Mouse (Mus musculus) left cerebral cortex, adult 8-10 months (tissue): ENCODE measurements around the gene Mmaa. TPM values are rescaled to one million over a fixed set of nuclear protein-coding genes. Genes with fewer than 3 reads are reported as not detected.

ENCODE experiments used
- DNase-seq, 2 experiments: peaks; one replicate each; pipeline ENCODE4 v3.0.0; 2022; ENCODE audit warnings: low spot score in 2 of 2
- total RNA-seq, 4 experiments: library from RNA; stranded (reverse); gene quantifications; 2 replicates each; pipeline ENCODE4 v1.2.4; 2022

Gene Mmaa
- 10 to 100 TPM; 20.1 to 23.6 (median 22.1) TPM for total RNA-seq

DNA sequence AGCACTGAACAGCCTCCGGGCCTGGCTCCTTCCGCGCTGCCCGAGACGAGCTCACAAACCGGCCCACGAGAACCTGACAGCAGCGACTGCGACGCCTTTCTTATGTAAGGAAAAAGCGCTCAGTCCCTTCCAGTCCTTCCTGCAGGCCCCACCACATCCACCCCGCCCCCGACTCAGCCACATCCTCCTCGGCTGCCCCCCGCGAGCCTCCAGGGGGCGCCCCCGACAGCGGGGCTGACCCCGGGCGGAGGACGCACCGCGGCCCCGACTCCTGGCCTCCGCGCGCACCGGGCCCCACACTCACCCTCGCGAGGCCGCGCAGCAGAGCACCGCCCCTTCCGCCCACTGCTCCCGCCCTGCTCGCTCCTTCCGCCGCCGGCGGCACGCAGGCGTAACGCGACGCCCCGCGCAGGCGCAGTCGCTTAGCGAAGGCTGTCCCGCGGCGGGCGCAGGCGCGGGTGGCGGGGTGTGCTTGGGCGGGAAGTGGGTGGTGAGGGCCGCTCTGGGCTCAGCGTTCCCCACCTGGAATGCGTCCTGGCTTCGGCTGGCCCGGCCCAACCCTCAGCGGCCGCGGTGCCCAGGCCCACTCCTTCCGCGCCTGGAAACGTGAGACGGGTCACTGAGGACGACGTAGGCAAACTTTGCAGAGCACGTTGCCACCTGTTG, at the start of gene Mmaa:
Gene Mmaa, minus strand, starts transcription at position 328 of the 666 bp plus-strand sequence.
- DNase-seq, result peak; percentile 86 to 94

- DNase-seq, result no peak
These were observed 46.5 kb upstream of the Mmaa start for GRCm38 (mm10) chr8:79341236-79341635.

DNA sequence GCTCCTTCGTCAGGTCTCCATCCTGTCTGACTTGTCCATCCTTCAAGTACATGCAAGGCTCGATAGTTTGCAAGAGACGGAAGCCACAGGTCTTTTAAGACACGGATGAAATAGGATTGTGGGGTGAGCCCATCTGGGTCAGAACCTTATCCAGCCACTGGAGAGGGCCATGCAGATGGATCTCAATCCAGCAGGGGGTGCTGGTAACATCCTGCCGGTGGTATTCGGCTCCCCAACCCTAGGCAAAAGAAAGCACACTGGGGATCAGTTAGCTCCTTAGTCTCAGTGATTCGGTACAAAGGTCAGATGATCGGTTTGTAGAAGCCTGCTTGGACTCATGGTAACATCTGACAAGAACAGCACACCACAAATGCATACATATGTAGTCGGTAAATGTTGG, 44.8 kb upstream of the Mmaa start:
- DNase-seq, result no peak

DNA sequence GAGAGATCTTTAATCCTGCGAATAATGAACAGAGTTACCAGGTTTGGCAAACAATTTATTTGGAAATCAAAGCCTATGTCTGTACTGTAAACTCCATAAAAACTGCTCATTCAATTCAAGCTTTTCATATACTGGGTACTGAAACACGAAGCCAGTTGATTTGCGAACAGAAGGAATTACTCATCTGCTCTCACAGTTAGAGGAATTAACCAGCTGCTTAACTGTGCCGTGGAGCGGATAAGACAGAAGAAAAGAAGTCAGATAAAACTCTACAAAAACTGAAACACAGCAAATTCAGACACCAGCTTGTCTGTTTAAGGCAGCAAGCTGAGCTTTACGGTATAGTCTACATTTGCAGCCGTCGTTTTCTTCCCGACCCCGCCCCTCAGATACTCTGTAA, 43.9 kb upstream of the Mmaa start:
- no peak for DNase-seq

DNA sequence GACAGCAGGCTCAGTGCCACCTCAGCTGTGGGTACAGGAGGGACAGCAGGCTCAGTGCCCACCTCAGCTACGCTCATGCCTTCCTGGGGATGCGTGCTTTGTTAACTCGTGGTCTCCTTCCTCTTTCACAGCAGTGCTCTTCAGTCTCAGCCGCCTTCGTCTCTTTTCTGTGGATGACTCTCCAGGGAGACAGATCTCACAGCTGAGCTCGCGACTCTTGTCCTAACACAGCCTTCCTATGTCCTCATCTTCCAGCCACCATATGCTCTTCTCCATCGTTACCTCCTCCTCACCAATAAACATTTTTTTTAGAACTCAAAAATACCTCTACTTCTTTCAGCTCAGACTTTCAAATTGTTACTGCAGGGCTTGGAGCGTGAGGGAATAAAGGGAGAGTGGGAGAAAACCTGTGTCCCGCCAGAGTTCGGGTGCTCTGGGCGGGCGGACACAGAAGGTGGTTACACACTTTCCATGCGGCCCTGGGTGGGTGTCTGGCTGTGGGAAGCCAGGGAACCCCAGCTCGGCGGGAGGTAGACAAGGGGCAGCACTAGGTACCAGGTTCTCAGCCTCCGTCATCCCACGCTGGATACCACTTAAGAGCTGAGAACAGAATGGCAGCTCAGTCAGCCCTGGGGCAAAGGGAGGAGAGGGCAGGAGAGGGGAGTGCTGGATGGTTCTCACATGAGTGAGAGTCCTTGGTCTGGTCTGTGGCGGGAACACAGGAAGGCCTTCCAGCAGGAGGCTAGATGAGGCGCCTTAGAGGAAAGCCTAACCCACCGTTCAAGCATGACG, 37.6 kb upstream of the Mmaa start:
- no peak for DNase-seq

- DNase-seq, result no peak
These were observed 36.8 kb upstream of the Mmaa start for GRCm38 (mm10) chr8:79331571-79331970.

GRCm38 (mm10) chr8:79331017-79331416, 36.3 kb upstream of the Mmaa start:
- DNase-seq, result no peak

GRCm38 (mm10) chr8:79329735-79330134, 35.0 kb upstream of the Mmaa start:
- no peak for DNase-seq

GRCm38 (mm10) chr8:79329182-79329581, 34.4 kb upstream of the Mmaa start:
- no peak for DNase-seq

- DNase-seq, result no peak
These were observed 30.8 kb upstream of the Mmaa start for GRCm38 (mm10) chr8:79325510-79325909.

GRCm38 (mm10) chr8:79324928-79325327, 30.2 kb upstream of the Mmaa start:
- no peak for DNase-seq

- DNase-seq, result no peak
These were observed 29.3 kb upstream of the Mmaa start for GRCm38 (mm10) chr8:79324036-79324435.

DNA sequence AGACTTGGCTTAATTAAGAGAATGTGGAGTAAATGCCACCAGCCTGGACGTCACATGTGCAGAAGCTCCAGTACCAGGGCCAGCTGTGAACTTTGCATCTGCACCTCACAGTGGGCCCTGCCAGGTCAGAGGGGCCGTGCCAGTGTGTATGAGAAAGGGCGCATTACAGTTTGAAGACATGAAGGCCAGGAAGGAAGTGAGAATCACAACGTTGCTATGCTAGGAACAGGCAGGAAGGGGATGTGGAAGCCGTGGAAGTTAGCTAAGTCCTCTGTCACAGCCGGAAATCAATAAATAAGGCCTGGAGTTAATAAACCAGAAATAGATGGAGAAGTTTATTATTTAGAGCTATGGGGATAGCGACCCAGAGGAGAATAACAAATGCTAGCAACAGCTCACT, 28.4 kb upstream of the Mmaa start:
- no peak for DNase-seq

DNA sequence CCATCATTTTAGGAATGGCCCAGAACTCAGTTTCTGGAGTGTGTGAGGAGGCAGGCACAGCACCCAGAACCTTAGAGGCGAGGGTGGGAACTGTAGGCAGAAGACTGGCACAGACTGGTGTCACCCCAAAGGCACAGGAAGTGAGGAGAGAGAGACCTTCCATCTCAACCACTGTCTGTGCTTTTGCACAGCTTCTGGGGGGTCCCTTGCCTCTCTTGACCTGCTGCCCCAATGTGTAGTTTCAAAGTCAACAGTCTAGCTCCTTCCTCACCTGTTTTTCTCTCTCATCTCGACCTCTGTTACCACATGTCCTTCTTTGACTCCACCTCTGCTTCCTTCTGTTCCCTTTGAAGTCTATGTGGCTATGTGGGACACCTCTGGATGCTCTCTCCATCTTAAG, 16.1 kb upstream of the Mmaa start:
- DNase-seq, result no peak

GRCm38 (mm10) chr8:79305941-79306340, 11.2 kb upstream of the Mmaa start:
- DNase-seq, result no peak

GRCm38 (mm10) chr8:79301548-79301947, 6.8 kb upstream of the Mmaa start:
- no peak for DNase-seq

DNA sequence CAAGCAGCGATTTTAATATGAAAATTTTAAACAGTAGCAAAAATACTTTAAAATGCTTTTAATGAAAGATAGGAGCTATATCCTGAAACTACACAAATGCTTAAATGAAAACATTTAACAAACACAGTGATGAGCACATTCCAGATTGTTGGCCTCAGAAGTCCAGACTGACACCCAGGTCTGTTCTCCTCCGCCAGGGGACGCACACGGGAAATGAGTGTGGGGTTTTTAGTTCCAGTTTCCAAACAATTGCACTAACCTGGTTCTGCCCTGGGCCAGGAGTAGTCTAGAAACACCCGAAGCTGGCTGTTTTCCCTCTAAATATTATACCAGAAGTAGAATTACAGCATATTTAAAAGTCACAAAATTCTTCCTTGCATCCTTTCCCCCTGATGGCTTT, 5.0 kb upstream of the Mmaa start:
- DNase-seq, result no peak

DNA sequence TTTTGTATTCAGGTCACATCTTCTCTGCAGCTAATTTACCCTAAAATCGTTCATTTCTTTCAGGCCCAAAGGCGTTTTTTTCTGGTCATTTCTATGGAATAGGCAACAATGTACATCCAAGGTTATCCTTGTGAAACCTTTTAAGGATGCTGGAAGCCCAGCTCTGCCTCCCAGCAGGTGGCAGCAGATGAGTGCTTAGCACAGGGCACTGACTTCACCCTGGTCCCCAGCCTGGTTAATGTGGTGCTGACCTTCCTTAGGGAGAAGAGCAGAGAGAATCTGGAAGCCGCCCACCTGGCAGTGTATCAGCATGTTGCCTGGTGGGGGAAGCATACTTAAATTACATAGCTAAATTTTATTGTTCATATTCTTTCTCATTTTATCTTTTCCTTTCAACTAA, 3.0 kb upstream of the Mmaa start:
- peak; percentile 46 to 58 for DNase-seq

DNA sequence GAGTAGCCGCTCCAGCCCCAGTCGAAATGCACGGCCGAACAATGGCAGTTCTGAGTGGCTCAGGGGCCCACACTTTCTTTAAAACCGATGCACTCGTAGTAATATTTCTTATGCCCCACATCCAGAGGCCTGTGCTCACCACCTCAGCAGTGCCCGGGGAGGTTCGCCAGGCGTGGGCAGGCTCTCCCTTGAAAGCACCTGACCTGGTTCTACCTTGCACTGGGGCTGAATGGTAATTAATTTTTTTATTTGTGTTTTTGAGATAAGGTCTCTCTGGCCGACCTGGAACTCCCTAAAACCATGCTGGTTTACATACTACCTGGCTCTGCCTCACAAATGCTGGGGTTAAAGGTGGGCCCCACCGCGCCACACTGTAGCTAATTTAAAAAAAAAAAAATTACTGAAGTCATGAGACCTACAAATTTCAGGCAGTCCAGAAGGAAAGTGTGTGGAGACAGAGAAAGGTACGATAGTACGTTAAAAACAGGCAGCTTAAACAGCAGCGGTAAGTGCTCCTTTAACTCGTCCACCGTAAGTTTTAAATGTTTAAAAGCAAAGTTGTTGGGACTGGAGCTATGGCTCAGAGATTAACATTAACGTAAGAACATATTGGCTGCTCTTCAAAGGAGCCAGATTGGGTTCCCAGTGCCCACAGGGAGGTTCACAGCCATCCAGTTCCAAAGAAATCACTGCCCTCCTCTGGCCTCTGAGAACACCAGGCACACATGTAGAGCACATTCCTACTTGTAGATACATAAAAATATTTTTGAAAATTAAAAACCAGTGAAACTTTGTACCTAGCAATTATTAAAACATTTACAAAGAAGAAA, 754 bp upstream of the Mmaa start:
- no peak for DNase-seq

DNA sequence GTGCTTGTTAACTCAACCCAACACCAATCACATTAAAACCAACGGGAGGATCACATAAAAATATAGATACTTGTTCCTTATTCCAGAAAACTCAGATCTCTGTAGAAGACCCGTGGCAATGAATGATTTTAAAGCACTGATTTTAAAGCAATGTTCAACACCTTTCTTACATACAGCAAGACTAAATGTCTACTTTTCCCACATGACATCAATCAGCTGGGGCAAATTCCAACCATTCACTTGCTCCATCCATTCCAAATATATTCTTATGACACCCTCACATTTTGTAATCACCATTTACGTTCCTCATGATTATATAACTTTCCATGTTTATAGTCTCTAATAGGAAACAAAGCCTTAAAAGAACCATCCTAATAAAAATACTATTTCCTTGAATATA, 896 bp downstream of the Mmaa start:
- no peak for DNase-seq

- no peak for DNase-seq
These were observed 1.9 kb downstream of the Mmaa start for GRCm38 (mm10) chr8:79292712-79293264.

DNA sequence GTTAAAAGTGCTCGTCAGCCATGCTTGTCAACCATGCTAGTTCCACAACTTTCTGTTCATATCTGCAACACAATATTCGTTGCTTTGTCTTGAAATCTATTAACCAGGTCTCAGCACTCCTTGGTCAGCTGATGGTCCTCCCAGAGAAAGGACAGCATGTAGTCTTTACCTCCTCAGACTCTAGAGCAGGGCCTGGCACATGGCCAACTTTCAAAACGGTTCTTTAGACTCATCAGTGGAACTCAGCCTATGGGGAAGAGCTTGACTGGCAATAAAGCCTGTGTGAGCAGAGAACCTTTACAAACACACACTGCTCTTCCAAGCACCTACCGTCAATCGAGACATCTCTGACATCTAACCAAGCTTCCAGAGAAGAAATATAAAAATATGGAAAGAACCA, 5.1 kb downstream of the Mmaa start:
- DNase-seq, result no peak
